Mouse (Mus musculus) small intestine, adult 2 months (tissue): ENCODE data around the gene Tnks2.

Experiments used
- CTCF ChIP-seq: fragments of 200-500 bp; IDR thresholded peaks from 2 replicates; pipeline ENCODE4 v1.5.1; 2012; ENCODE audit warnings: low read depth, mild to moderate bottlenecking, control low read depth, inconsistent platforms, low read length, moderate library complexity, mixed read lengths; ENCODE audit not compliant: insufficient replicate concordance, insufficient read length; ENCODE audit errors: extremely low read depth
- POLR2A ChIP-seq: fragments of 200-500 bp; IDR thresholded peaks from 2 replicates; pipeline ENCODE4 v1.6.1; 2012; ENCODE audit warnings: low read depth, mild to moderate bottlenecking, control low read depth, inconsistent platforms, low read length, moderate library complexity

DNA sequence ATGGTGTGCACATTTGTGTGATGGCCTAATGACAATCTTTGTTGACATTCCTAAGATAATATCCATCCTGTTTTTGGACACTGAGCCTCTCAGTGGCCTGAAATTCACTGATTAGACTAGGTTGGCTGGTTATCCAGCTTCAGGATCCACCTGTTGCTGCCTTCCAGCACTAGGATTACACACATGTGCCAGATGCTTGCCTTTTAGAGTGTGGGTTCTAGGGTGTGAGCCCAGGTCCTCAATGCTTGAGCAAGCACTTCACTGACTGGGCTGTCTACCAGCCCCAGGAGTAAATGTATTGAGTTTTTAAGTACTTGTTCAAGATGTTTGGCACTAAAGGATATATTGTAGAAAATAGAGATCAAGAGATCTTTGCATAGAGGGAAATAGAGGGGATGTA lies 104.0 kb downstream of the Tnks2 start:
- TF ChIP-seq POLR2A: no peak
- no peak for TF ChIP-seq CTCF
